ENCODE assay signal across 12 mouse cellular contexts in the genomic region with DNA sequence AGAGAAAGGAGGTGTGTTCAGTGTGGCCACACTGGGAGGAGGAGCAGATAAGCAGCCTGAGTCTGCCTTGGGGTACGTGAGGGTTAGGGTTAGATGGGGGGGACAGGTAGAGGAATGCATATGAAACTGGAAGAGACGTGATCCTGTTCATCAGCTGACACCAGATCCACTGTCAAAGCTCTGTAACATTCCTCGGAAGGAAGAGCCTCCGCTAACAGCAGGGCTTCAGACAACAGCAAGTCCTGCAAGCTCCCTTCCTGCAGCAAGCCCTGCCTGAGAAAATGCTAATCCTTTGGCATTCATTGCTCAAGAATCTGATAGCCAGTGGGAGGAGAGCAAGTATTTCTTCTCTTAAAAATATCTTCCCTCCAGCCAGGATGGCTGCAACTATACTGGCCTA. TPM values are rescaled to one million over a fixed set of nuclear protein-coding genes. Genes with fewer than 3 reads are reported as not detected.
DNase-seq lines count a peak whose midpoint lies in the region; ATAC-seq and TF ChIP-seq lines count a peak whose summit lies in the region.
"Had no signal": no experiment of that assay in that cellular context is flagged by ENCODE, and none has a peak within 500 bp of the region (broad histone marks: within the 10 kb centered on the region; RNA-seq: fewer than 3 reads in every experiment).

No protein-coding gene starts in this region.

- no peaks in the 10 kb centered on the region for H3K27me3 ChIP-seq in heart, postnatal 0 days (ENCODE audit: control insufficient read depth, insufficient read depth, low read length)
- H3K27me3 ChIP-seq in forebrain, embryonic 13.5 days, result no peaks in the 10 kb centered on the region
- H3K27me3 ChIP-seq in midbrain, embryonic 12.5 days, result no peaks in the 10 kb centered on the region
- H3K27me3 ChIP-seq: CH12.LX had no signal

- TF ChIP-seq EP300 in heart, postnatal 0 days (IDR thresholded peaks at IDR 0.05; ENCODE audit: low read depth), result no peak

- DNase-seq in heart, postnatal 0 days (ENCODE audit: low spot score), result no peak
- DNase-seq in heart, adult 8-10 months (ENCODE audit: low spot score), result no peak
- peak; percentile 46 for DNase-seq in brain, embryonic 14.5 days (ENCODE audit: low read depth)
- no peak for DNase-seq in urinary bladder, postnatal 14 days (ENCODE audit: low spot score)
- DNase-seq in lung, adult 18-20 months, result no peak
- no peak for DNase-seq in cerebellum, adult 9-10 months
- DNase-seq: cerebellum, postnatal 10 days; gastrocnemius, postnatal 14 days; right cerebral cortex, postnatal 14 days had no signal

- 0 out of 2 replicates have a peak overlapping the region, but pooled peaks have one; percentile 18 for H3K4me2 ChIP-seq in heart, postnatal 0 days (ENCODE audit: low read depth, low read length)
- peak overlapping the region; percentile 14; the same call in 1 of the 2 replicates for H3K4me2 ChIP-seq in forebrain, embryonic 13.5 days
- H3K4me2 ChIP-seq in midbrain, embryonic 12.5 days (replicated peaks), result peak overlapping the region; percentile 34

- WGBS in heart, postnatal 0 days, result 17% methylated on average over 4 of the region's 4 CpGs
- WGBS in forebrain, embryonic 13.5 days, result 5% methylated on average over 4 of the region's 4 CpGs
- WGBS in midbrain, embryonic 12.5 days, result 0% methylated on average over 4 of the region's 4 CpGs

- no peak overlapping the region for H3K9ac ChIP-seq in heart, postnatal 0 days (replicated peaks; ENCODE audit: low read depth, low read length)
- peak overlapping the region; percentile 21; the same call in 1 of the 2 replicates for H3K9ac ChIP-seq in forebrain, embryonic 13.5 days
- H3K9ac ChIP-seq in midbrain, embryonic 12.5 days (replicated peaks), result 0 out of 2 replicates have a peak overlapping the region, but pooled peaks have one; percentile 37

- H3K27ac ChIP-seq in heart, postnatal 0 days (ENCODE audit: low read depth), result no peak overlapping the region
- H3K27ac ChIP-seq in forebrain, embryonic 13.5 days, result no peak overlapping the region
- no peak overlapping the region for H3K27ac ChIP-seq in midbrain, embryonic 12.5 days (replicated peaks)

- no peak for ATAC-seq in heart, postnatal 0 days (ENCODE audit: insufficient read depth, low read depth)
- ATAC-seq in forebrain, embryonic 13.5 days, result no peak
- ATAC-seq in midbrain, embryonic 12.5 days (ENCODE audit: low FRiP score, low read depth), result 0 out of 2 replicates have a peak, but pooled peaks have one; percentile 27

- no peak for TF ChIP-seq CTCF in heart, postnatal 0 days (IDR thresholded peaks at IDR 0.05; ENCODE audit: low read depth)
- TF ChIP-seq CTCF in brain, embryonic 14.5 days (IDR thresholded peaks at IDR 0.05; ENCODE audit: borderline replicate concordance, extremely low read depth, insufficient read depth, insufficient read length), result no peak

- H3K4me3 ChIP-seq in heart, postnatal 0 days (ENCODE audit: low read depth, low read length), result no peak overlapping the region
- no peak overlapping the region for H3K4me3 ChIP-seq in forebrain, embryonic 13.5 days
- H3K4me3 ChIP-seq in midbrain, embryonic 12.5 days, result no peak overlapping the region

- H3K36me3 ChIP-seq in heart, postnatal 0 days (replicated peaks; ENCODE audit: control insufficient read depth, insufficient read depth, low read length), result no peaks in the 10 kb centered on the region
- no peaks in the 10 kb centered on the region for H3K36me3 ChIP-seq in forebrain, embryonic 13.5 days (ENCODE audit: poor library complexity, severe bottlenecking)
- no peaks in the 10 kb centered on the region for H3K36me3 ChIP-seq in midbrain, embryonic 12.5 days

- H3K4me1 ChIP-seq in heart, postnatal 0 days (ENCODE audit: control insufficient read depth, insufficient read depth), result no peaks in the 10 kb centered on the region
- H3K4me1 ChIP-seq in forebrain, embryonic 13.5 days, result peaks cover 13% of the 10 kb centered on the region
- peaks cover 15% of the 10 kb centered on the region for H3K4me1 ChIP-seq in midbrain, embryonic 12.5 days

- H3K9me3 ChIP-seq in heart, postnatal 0 days (replicated peaks; ENCODE audit: control insufficient read depth, low read length), result no peaks in the 10 kb centered on the region
- no peaks in the 10 kb centered on the region for H3K9me3 ChIP-seq in forebrain, embryonic 13.5 days (replicated peaks)
- H3K9me3 ChIP-seq in midbrain, embryonic 12.5 days, result no peaks in the 10 kb centered on the region

- TF ChIP-seq POLR2A in brain, embryonic 14.5 days (IDR thresholded peaks at IDR 0.05; ENCODE audit: borderline replicate concordance, extremely low read depth, insufficient read depth, insufficient read length, poor library complexity, severe bottlenecking), result no peak

RNA-seq across cellular contexts. Expression of a gene that starts 13.2 kb away (rescaled TPM):
- not detected in 2 replicates for total RNA-seq in heart, postnatal 0 days (2014; rRNA removed; ENCODE audit: low replicate concordance)
- polyA plus RNA-seq in heart, postnatal 0 days (2015; fragmentation: Nextera tagmentation; extraction: Ambion mirVana), result not detected in 2 replicates
- not detected for total RNA-seq in heart, adult 8-10 months (2022)
- 2.7 and 3.4 TPM in 2 replicates for polyA plus RNA-seq in brain, embryonic 14.5 days (2012; rRNA removed)
- 0.43 TPM in 1 of 2 replicates, not detected in the other for polyA plus RNA-seq in forebrain, embryonic 13.5 days (2015; fragmentation: Nextera tagmentation; extraction: Ambion mirVana)
- polyA plus RNA-seq in midbrain, embryonic 12.5 days (2016; fragmentation: Nextera tagmentation; extraction: Ambion mirVana), result not detected in 2 replicates
- total RNA-seq: CH12.LX; gastrocnemius, postnatal 14 days had no signal

RNA-seq across cellular contexts. Expression of a gene that starts 35.1 kb away (rescaled TPM):
- total RNA-seq in heart, postnatal 0 days (2014; rRNA removed; ENCODE audit: low replicate concordance), result not detected in 2 replicates
- polyA plus RNA-seq in heart, postnatal 0 days (2015; fragmentation: Nextera tagmentation; extraction: Ambion mirVana), result 0.21 TPM in 1 of 2 replicates, not detected in the other
- total RNA-seq in heart, adult 8-10 months (2022), result not detected
- polyA plus RNA-seq in brain, embryonic 14.5 days (2012; rRNA removed), result 1.2 and 1.7 TPM in 2 replicates
- polyA plus RNA-seq in forebrain, embryonic 13.5 days (2015; fragmentation: Nextera tagmentation; extraction: Ambion mirVana), result 0.56 and 1.9 TPM in 2 replicates
- polyA plus RNA-seq in midbrain, embryonic 12.5 days (2016; fragmentation: Nextera tagmentation; extraction: Ambion mirVana), result not detected in 2 replicates
- total RNA-seq: CH12.LX; gastrocnemius, postnatal 14 days had no signal
